Mouse (Mus musculus): ENCODE data around the gene Krtap5-4. TPM values are rescaled to one million over a fixed set of nuclear protein-coding genes. Genes with fewer than 3 reads are reported as not detected.
"Not testable (repeated sequence)": the region's sequence is repeated elsewhere in the genome, so short reads cannot be mapped to it uniquely, and the experiment has no call there.

The Krtap5-4 gene
- polyA plus RNA-seq, 1 experiment from 2014 or later: not detected

GRCm38 (mm10) chr7:142328507-142328906 is 25.2 kb downstream of the Krtap5-4 start:
- no peak overlapping the region for H3K27ac ChIP-seq (ENCODE audit: low read depth)
- WGBS: 60% methylated on average over 3 of the region's 3 CpGs
- ATAC-seq (replicated peaks; ENCODE audit: low FRiP score, low TSS enrichment, low read depth) (no peak), DNase-seq (ENCODE audit: low spot score) (no peak)
- H3K4me2 ChIP-seq (ENCODE audit: low read length): no peak overlapping the region
- no peaks in the 10 kb centered on the region for H3K36me3 ChIP-seq (ENCODE audit: control insufficient read depth, insufficient read depth, low read length)
- H3K9ac ChIP-seq (ENCODE audit: low read length): no peak overlapping the region
- no peaks in the 10 kb centered on the region for H3K9me3 ChIP-seq (ENCODE audit: control insufficient read depth, low read length)
- peaks cover 50% of the 10 kb centered on the region for H3K4me1 ChIP-seq (replicated peaks; ENCODE audit: control insufficient read depth, insufficient read depth, low read length)
- H3K27me3 ChIP-seq (replicated peaks; ENCODE audit: control insufficient read depth, insufficient read depth, low read length): no peaks in the 10 kb centered on the region
- no peak overlapping the region for H3K4me3 ChIP-seq (ENCODE audit: low read depth, low read length)

GRCm38 (mm10) chr7:142330271-142330724 is 26.9 kb downstream of the Krtap5-4 start:
- Histone ChIP-seq H3K9me3 (ENCODE audit: control insufficient read depth, low read length) (no peaks in the 10 kb centered on the region), H3K4me1 (replicated peaks; ENCODE audit: control insufficient read depth, insufficient read depth, low read length) (peaks cover 42% of the 10 kb centered on the region), H3K4me2 (ENCODE audit: low read length) (no peak overlapping the region), H3K27me3 (replicated peaks; ENCODE audit: control insufficient read depth, insufficient read depth, low read length) (no peaks in the 10 kb centered on the region), H3K36me3 (ENCODE audit: control insufficient read depth, insufficient read depth, low read length) (no peaks in the 10 kb centered on the region), H3K4me3 (ENCODE audit: low read depth, low read length) (no peak overlapping the region), H3K9ac (ENCODE audit: low read length) (no peak overlapping the region), H3K27ac (ENCODE audit: low read depth) (peak overlapping the region; percentile 69)
- WGBS: 21% methylated on average over 9 of the region's 9 CpGs
- DNase-seq (ENCODE audit: low spot score) (peak; percentile 73), ATAC-seq (replicated peaks; ENCODE audit: low FRiP score, low TSS enrichment, low read depth) (peak; percentile 36)

- ATAC-seq (replicated peaks; ENCODE audit: low FRiP score, low TSS enrichment, low read depth): no peak
- WGBS: 82% methylated on average over 4 of the region's 4 CpGs
These were observed 27.9 kb downstream of the Krtap5-4 start for GRCm38 (mm10) chr7:142331281-142331680.

GRCm38 (mm10) chr7:142332741-142333140 is 29.4 kb downstream of the Krtap5-4 start:
- not testable (repeated sequence) for H3K4me3 ChIP-seq (ENCODE audit: low read depth, low read length); H3K27me3 ChIP-seq (replicated peaks; ENCODE audit: control insufficient read depth, insufficient read depth, low read length); H3K36me3 ChIP-seq (ENCODE audit: control insufficient read depth, insufficient read depth, low read length); H3K9ac ChIP-seq (ENCODE audit: low read length); DNase-seq (ENCODE audit: low spot score); H3K9me3 ChIP-seq (ENCODE audit: control insufficient read depth, low read length); H3K4me2 ChIP-seq (ENCODE audit: low read length); ATAC-seq (replicated peaks; ENCODE audit: low FRiP score, low TSS enrichment, low read depth)
- Histone ChIP-seq H3K27ac (ENCODE audit: low read depth) (peak overlapping the region; percentile 59; the same call in 1 of the 2 replicates), H3K4me1 (replicated peaks; ENCODE audit: control insufficient read depth, insufficient read depth, low read length) (peaks cover 29% of the 10 kb centered on the region)
- WGBS: 54% methylated on average over 4 of the region's 9 CpGs

More at GRCm38 (mm10) chr7:142331281-142331680, 27.9 kb downstream of the Krtap5-4 start:
- Histone ChIP-seq H3K36me3 (ENCODE audit: control insufficient read depth, insufficient read depth, low read length) (no peaks in the 10 kb centered on the region), H3K9ac (ENCODE audit: low read length) (no peak overlapping the region), H3K4me1 (replicated peaks; ENCODE audit: control insufficient read depth, insufficient read depth, low read length) (peaks cover 39% of the 10 kb centered on the region), H3K4me2 (ENCODE audit: low read length) (no peak overlapping the region), H3K4me3 (ENCODE audit: low read depth, low read length) (no peak overlapping the region), H3K27me3 (replicated peaks; ENCODE audit: control insufficient read depth, insufficient read depth, low read length) (no peaks in the 10 kb centered on the region), H3K9me3 (ENCODE audit: control insufficient read depth, low read length) (no peaks in the 10 kb centered on the region), H3K27ac (ENCODE audit: low read depth) (no peak overlapping the region)
- DNase-seq (ENCODE audit: low spot score): no peak

- H3K9me3 ChIP-seq (ENCODE audit: control insufficient read depth, low read length): no peaks in the 10 kb centered on the region
- no peaks in the 10 kb centered on the region for H3K36me3 ChIP-seq (ENCODE audit: control insufficient read depth, insufficient read depth, low read length)
- no peak overlapping the region for H3K4me3 ChIP-seq (ENCODE audit: low read depth, low read length)
- DNase-seq (ENCODE audit: low spot score) (peak; percentile 99), ATAC-seq (replicated peaks; ENCODE audit: low FRiP score, low TSS enrichment, low read depth) (peak; percentile 83; the same call in 1 of the 2 replicates)
- H3K4me1 ChIP-seq (replicated peaks; ENCODE audit: control insufficient read depth, insufficient read depth, low read length): peaks cover 18% of the 10 kb centered on the region
- H3K27me3 ChIP-seq (replicated peaks; ENCODE audit: control insufficient read depth, insufficient read depth, low read length): no peaks in the 10 kb centered on the region
- 0% methylated on average over 3 of the region's 3 CpGs for WGBS
- no peak overlapping the region for H3K4me2 ChIP-seq (ENCODE audit: low read length)
- H3K9ac ChIP-seq (ENCODE audit: low read length): no peak overlapping the region
- peak overlapping the region; percentile 47; the same call in 1 of the 2 replicates for H3K27ac ChIP-seq (ENCODE audit: low read depth)
These were observed 30.9 kb downstream of the Krtap5-4 start for GRCm38 (mm10) chr7:142334246-142334645.

GRCm38 (mm10) chr7:142335151-142335550 is 31.8 kb downstream of the Krtap5-4 start:
- DNase-seq (ENCODE audit: low spot score) (no peak), ATAC-seq (replicated peaks; ENCODE audit: low FRiP score, low TSS enrichment, low read depth) (no peak)
- Histone ChIP-seq H3K4me3 (ENCODE audit: low read depth, low read length) (no peak overlapping the region), H3K27ac (ENCODE audit: low read depth) (peak overlapping the region; percentile 47; the same call in 1 of the 2 replicates), H3K9me3 (ENCODE audit: control insufficient read depth, low read length) (no peaks in the 10 kb centered on the region), H3K4me2 (ENCODE audit: low read length) (no peak overlapping the region), H3K9ac (ENCODE audit: low read length) (no peak overlapping the region), H3K4me1 (replicated peaks; ENCODE audit: control insufficient read depth, insufficient read depth, low read length) (peaks cover 12% of the 10 kb centered on the region), H3K36me3 (ENCODE audit: control insufficient read depth, insufficient read depth, low read length) (no peaks in the 10 kb centered on the region), H3K27me3 (replicated peaks; ENCODE audit: control insufficient read depth, insufficient read depth, low read length) (no peaks in the 10 kb centered on the region)
- WGBS: 81% methylated on average over 8 of the region's 8 CpGs

GRCm38 (mm10) chr7:142340269-142340970 is 37.1 kb downstream of the Krtap5-4 start:
- no peaks in the 10 kb centered on the region for H3K4me1 ChIP-seq (replicated peaks; ENCODE audit: control insufficient read depth, insufficient read depth, low read length)
- no peak overlapping the region for H3K4me2 ChIP-seq (ENCODE audit: low read length)
- no peaks in the 10 kb centered on the region for H3K36me3 ChIP-seq (ENCODE audit: control insufficient read depth, insufficient read depth, low read length)
- no peak overlapping the region for H3K27ac ChIP-seq (ENCODE audit: low read depth)
- H3K27me3 ChIP-seq (replicated peaks; ENCODE audit: control insufficient read depth, insufficient read depth, low read length): no peaks in the 10 kb centered on the region
- ATAC-seq (replicated peaks; ENCODE audit: low FRiP score, low TSS enrichment, low read depth) (no peak), DNase-seq (ENCODE audit: low spot score) (no peak)
- no peak overlapping the region for H3K4me3 ChIP-seq (ENCODE audit: low read depth, low read length)
- no peak overlapping the region for H3K9ac ChIP-seq (ENCODE audit: low read length)
- H3K9me3 ChIP-seq (ENCODE audit: control insufficient read depth, low read length): no peaks in the 10 kb centered on the region
- WGBS: 51% methylated on average over 10 of the region's 10 CpGs

- 50% methylated on average over 10 of the region's 10 CpGs for whole genome bisulfite sequencing
- ATAC-seq (replicated peaks; ENCODE audit: low FRiP score, low TSS enrichment, low read depth): peak; percentile 50; the same call in 1 of the 2 replicates
- Histone ChIP-seq H3K27ac (ENCODE audit: low read depth) (no peak overlapping the region; the same call in 1 of the 2 replicates), H3K4me3 (ENCODE audit: low read depth, low read length) (no peak overlapping the region), H3K4me1 (replicated peaks; ENCODE audit: control insufficient read depth, insufficient read depth, low read length) (no peaks in the 10 kb centered on the region), H3K9me3 (ENCODE audit: control insufficient read depth, low read length) (no peaks in the 10 kb centered on the region), H3K9ac (ENCODE audit: low read length) (no peak overlapping the region), H3K36me3 (ENCODE audit: control insufficient read depth, insufficient read depth, low read length) (no peaks in the 10 kb centered on the region), H3K4me2 (ENCODE audit: low read length) (no peak overlapping the region), H3K27me3 (replicated peaks; ENCODE audit: control insufficient read depth, insufficient read depth, low read length) (no peaks in the 10 kb centered on the region)
- DNase-seq (ENCODE audit: low spot score): no peak
These were observed 38.4 kb downstream of the Krtap5-4 start for GRCm38 (mm10) chr7:142341564-142342246.

Measured in intestine, embryonic 14.5 days (tissue).